Mouse (Mus musculus): ENCODE measurements around the gene Lyrm9. TPM values are rescaled to one million over a fixed set of nuclear protein-coding genes. Genes with fewer than 3 reads are reported as not detected.
"Not testable (repeated sequence)": the region's sequence is repeated elsewhere in the genome, so short reads cannot be mapped to it uniquely, and the experiment has no call there.

Gene Lyrm9
- polyA plus RNA-seq, 1 experiment from 2014 or later = 15.9 TPM

DNA sequence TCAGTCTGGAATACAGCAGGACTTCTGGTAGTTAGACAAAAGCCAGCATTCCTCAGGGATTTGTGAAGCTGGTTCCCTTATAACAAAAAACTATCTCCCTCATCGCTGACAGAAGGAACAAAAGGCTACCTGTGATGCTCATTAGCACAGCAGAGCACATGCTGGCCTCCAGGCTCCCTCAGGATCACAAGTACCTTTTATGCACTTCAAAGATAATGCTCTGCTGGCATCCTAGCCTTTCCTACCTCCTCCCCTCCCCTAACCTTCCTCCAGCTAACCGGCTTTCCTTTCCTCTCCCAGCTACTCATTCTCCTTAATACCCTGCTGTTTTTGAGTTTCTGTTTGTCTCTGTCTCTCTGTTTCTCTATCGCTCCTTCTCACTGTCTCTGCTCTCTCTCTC, 31.2 kb downstream of the Lyrm9 start:
- Histone ChIP-seq H3K27me3 (ENCODE audit: control insufficient read depth, insufficient read depth, low read length) (no peaks in the 10 kb centered on the region), H3K36me3 (ENCODE audit: control insufficient read depth, insufficient read depth, low read length) (no peaks in the 10 kb centered on the region), H3K9ac (ENCODE audit: low read length) (no peak overlapping the region; the same call in 1 of the 2 replicates), H3K4me1 (ENCODE audit: control insufficient read depth, insufficient read depth, low read length) (peaks cover 9% of the 10 kb centered on the region; the same call in 1 of the 2 replicates), H3K4me2 (no peak overlapping the region), H3K9me3 (ENCODE audit: control insufficient read depth, low read length) (no peaks in the 10 kb centered on the region), H3K27ac (ENCODE audit: low read depth, low read length) (no peak overlapping the region), H3K4me3 (ENCODE audit: low read depth, low read length) (no peak overlapping the region)
- 8% methylated on average over 3 of the region's 3 CpGs for WGBS
- ATAC-seq (ENCODE audit: low FRiP score) = no peak
- DNase-seq (ENCODE audit: low spot score, missing footprints) = peak; percentile 82

DNA sequence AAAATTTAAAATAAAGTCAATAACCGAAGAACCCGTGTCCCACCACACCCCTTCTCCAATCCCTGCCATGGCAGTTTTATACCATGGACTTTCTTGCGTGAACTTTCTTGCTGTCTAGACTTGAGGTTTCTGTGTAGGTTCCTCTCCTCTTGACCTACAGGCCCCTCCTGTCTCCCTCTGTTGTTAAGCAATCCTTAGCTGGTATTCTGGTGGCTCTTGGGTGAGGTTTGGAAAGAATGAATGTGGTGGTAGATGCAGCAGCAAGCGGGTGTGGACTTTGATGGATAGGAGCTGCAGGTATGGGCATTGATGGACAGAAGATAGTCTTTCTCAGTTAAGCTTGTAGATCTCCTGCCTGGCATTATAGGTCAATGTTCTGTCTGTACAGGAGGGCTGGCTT, 37.5 kb downstream of the Lyrm9 start:
- Histone ChIP-seq H3K4me3 (ENCODE audit: low read depth, low read length) (no peak overlapping the region), H3K4me1 (ENCODE audit: control insufficient read depth, insufficient read depth, low read length) (peaks cover 5% of the 10 kb centered on the region; the same call in 1 of the 2 replicates), H3K27me3 (ENCODE audit: control insufficient read depth, insufficient read depth, low read length) (no peaks in the 10 kb centered on the region), H3K9me3 (ENCODE audit: control insufficient read depth, low read length) (no peaks in the 10 kb centered on the region), H3K36me3 (ENCODE audit: control insufficient read depth, insufficient read depth, low read length) (no peaks in the 10 kb centered on the region), H3K9ac (ENCODE audit: low read length) (no peak overlapping the region), H3K27ac (ENCODE audit: low read depth, low read length) (no peak overlapping the region), H3K4me2 (no peak overlapping the region)
- WGBS = 97% methylated on average over 4 of the region's 4 CpGs
- ATAC-seq (ENCODE audit: low FRiP score) = no peak
- DNase-seq (ENCODE audit: low spot score, missing footprints) = no peak

DNA sequence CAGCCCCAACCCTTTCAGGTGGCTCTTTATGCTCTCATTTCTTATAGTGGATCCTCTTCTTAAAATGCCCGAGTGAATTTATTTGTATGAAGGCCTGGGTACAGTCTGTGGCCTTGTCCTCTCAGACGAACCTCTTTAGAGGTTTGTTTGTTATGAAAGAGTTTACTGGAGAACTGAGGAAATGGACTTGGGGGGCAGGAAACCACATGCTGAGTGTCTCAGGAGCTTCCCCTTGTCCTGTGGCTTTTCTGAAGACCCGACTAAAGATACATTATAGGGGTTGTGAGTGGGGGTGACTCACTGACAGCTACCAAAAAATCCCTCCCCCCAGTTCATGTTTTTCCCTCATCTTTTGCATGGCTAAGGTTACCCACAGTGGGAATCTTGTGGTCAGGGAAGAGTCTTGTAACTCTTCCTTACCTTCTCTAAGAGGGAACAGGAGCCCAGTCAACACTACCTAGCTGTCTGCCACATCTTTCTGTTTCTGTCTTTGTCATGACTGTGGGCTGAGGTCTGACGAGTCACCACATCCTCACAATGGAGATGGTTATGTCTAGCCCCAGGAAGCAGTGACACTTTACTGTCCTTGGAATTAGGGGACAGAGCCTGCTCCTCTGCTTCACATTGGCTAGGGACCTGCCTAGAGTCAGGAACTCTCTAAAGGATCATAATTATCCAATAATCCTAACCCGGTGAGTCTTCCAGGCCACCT, 38.3 kb downstream of the Lyrm9 start:
- 76% methylated on average over 5 of the region's 5 CpGs for WGBS

DNA sequence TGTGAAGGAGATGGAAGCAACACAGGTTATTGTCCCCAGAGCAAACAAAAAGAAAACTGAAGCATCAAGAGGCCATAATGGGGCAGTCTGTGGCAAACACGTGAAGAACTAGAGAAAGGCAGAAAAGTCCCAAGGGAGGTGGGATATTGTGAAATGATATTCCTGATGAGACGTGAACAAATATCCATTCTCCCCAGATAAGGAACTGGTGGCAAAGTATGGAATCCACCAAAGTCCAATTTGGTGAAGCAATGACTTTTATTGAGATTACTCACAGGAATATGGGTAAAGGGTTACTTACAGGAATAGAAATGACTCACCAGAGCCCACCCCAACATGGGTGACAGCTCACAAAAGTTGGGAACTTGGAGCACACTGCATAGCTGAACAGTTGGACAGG, 38.9 kb downstream of the Lyrm9 start:
- 0 out of 2 replicates have a peak, but pooled peaks cover 2% of the 10 kb centered on the region for H3K4me1 ChIP-seq (ENCODE audit: control insufficient read depth, insufficient read depth, low read length)
- no peak for ATAC-seq (ENCODE audit: low FRiP score)
- no peaks in the 10 kb centered on the region for H3K36me3 ChIP-seq (ENCODE audit: control insufficient read depth, insufficient read depth, low read length)
- no peak overlapping the region for H3K4me2 ChIP-seq
- H3K27me3 ChIP-seq (ENCODE audit: control insufficient read depth, insufficient read depth, low read length) = no peaks in the 10 kb centered on the region
- no peak for DNase-seq (ENCODE audit: low spot score, missing footprints)
- H3K9ac ChIP-seq (ENCODE audit: low read length) = no peak overlapping the region
- WGBS = 84% methylated on average over 2 of the region's 2 CpGs
- H3K4me3 ChIP-seq (ENCODE audit: low read depth, low read length) = no peak overlapping the region
- no peaks in the 10 kb centered on the region for H3K9me3 ChIP-seq (ENCODE audit: control insufficient read depth, low read length)
- H3K27ac ChIP-seq (ENCODE audit: low read depth, low read length) = no peak overlapping the region

More for the DNA sequence above, 38.3 kb downstream of the Lyrm9 start:
- H3K4me2 ChIP-seq = no peak overlapping the region
- no peak overlapping the region for H3K9ac ChIP-seq (ENCODE audit: low read length)
- no peaks in the 10 kb centered on the region for H3K27me3 ChIP-seq (ENCODE audit: control insufficient read depth, insufficient read depth, low read length)
- no peak overlapping the region for H3K4me3 ChIP-seq (ENCODE audit: low read depth, low read length)
- H3K9me3 ChIP-seq (ENCODE audit: control insufficient read depth, low read length) = no peaks in the 10 kb centered on the region
- peak; percentile 41 for DNase-seq (ENCODE audit: low spot score, missing footprints)
- no peak for ATAC-seq (ENCODE audit: low FRiP score)
- H3K27ac ChIP-seq (ENCODE audit: low read depth, low read length) = no peak overlapping the region
- H3K36me3 ChIP-seq (ENCODE audit: control insufficient read depth, insufficient read depth, low read length) = no peaks in the 10 kb centered on the region
- peaks cover 5% of the 10 kb centered on the region; the same call in 1 of the 2 replicates for H3K4me1 ChIP-seq (ENCODE audit: control insufficient read depth, insufficient read depth, low read length)

DNA sequence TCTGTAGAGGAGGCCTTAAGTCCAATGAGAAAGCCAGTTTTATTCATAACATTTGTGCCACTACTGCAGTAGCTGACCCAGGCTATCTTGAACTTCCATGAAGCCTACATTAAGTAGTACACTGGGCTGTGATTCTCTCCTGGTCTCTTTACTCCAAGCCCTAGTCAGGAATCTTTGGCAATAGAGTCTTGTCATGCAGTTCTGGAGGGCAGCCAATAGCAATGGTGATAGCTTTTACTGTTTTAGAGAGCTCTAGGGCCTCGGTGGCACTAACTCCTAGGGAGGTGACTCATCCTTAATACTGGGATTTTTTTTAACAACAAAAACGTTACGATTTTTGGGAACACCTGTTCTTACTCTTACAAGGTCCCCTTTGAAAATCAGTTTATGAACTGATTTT, 40.1 kb downstream of the Lyrm9 start:
- Histone ChIP-seq H3K27ac (ENCODE audit: low read depth, low read length) (no peak overlapping the region), H3K9ac (ENCODE audit: low read length) (no peak overlapping the region), H3K36me3 (ENCODE audit: control insufficient read depth, insufficient read depth, low read length) (no peaks in the 10 kb centered on the region), H3K27me3 (ENCODE audit: control insufficient read depth, insufficient read depth, low read length) (no peaks in the 10 kb centered on the region), H3K9me3 (ENCODE audit: control insufficient read depth, low read length) (no peaks in the 10 kb centered on the region), H3K4me1 (ENCODE audit: control insufficient read depth, insufficient read depth, low read length) (no peaks in the 10 kb centered on the region), H3K4me3 (ENCODE audit: low read depth, low read length) (no peak overlapping the region), H3K4me2 (no peak overlapping the region)
- DNase-seq (ENCODE audit: low spot score, missing footprints) = peak; percentile 77
- ATAC-seq (ENCODE audit: low FRiP score) = no peak
- 92% methylated on average over 3 of the region's 3 CpGs for WGBS

DNA sequence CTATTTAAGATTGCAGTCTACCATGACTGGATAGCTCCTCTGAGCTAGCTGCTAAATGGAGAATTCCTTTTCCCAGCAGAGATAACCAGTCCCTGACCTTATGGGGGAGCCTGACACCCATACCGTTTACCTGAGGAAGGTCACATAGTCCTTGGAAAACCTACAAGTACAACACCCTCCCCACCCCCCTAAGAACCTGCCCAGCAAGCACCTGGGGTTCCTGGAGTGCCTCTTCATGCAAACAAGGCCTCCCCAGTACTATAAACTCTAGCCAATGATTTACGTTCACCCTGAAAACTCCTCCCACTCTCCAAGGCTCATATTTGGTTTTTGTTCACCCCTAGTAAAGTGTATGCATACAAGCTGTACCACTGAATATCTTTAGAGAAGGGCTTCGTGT, 41.3 kb downstream of the Lyrm9 start:
- Histone ChIP-seq H3K27ac (ENCODE audit: low read depth, low read length) (no peak overlapping the region), H3K9ac (ENCODE audit: low read length) (no peak overlapping the region), H3K4me3 (ENCODE audit: low read depth, low read length) (no peak overlapping the region), H3K9me3 (ENCODE audit: control insufficient read depth, low read length) (no peaks in the 10 kb centered on the region), H3K4me1 (ENCODE audit: control insufficient read depth, insufficient read depth, low read length) (no peaks in the 10 kb centered on the region), H3K4me2 (no peak overlapping the region), H3K27me3 (ENCODE audit: control insufficient read depth, insufficient read depth, low read length) (no peaks in the 10 kb centered on the region), H3K36me3 (ENCODE audit: control insufficient read depth, insufficient read depth, low read length) (no peaks in the 10 kb centered on the region)
- ATAC-seq (ENCODE audit: low FRiP score) = no peak
- 82% methylated on average over 3 of the region's 3 CpGs for WGBS
- DNase-seq (ENCODE audit: low spot score, missing footprints) = peak; percentile 8

DNA sequence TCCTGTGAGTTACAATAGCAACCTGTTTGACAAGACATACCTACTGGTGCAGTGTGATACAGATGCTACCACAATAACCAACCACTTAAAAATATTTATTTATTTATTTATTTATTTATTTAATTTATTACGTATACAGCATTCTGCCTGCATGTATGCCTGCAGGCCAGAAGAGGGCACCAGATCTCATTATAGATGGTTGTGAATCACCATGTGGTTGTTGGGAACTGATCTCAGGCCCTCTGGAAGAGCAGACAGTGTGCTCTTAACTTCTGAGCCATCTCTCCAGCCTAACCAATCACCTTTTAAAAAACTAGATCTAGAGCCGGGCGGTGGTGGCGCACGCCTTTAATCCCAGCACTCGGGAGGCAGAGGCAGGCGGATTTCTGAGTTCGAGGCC, 42.8 kb downstream of the Lyrm9 start:
- not testable (repeated sequence) for H3K9ac ChIP-seq (ENCODE audit: low read length); ATAC-seq (ENCODE audit: low FRiP score); H3K4me2 ChIP-seq; H3K9me3 ChIP-seq (ENCODE audit: control insufficient read depth, low read length); H3K36me3 ChIP-seq (ENCODE audit: control insufficient read depth, insufficient read depth, low read length); H3K27me3 ChIP-seq (ENCODE audit: control insufficient read depth, insufficient read depth, low read length); H3K27ac ChIP-seq (ENCODE audit: low read depth, low read length); H3K4me3 ChIP-seq (ENCODE audit: low read depth, low read length); H3K4me1 ChIP-seq (ENCODE audit: control insufficient read depth, insufficient read depth, low read length)
- 94% methylated on average over 8 of the region's 8 CpGs for WGBS
- DNase-seq (ENCODE audit: low spot score, missing footprints) = peak; percentile 4

DNA sequence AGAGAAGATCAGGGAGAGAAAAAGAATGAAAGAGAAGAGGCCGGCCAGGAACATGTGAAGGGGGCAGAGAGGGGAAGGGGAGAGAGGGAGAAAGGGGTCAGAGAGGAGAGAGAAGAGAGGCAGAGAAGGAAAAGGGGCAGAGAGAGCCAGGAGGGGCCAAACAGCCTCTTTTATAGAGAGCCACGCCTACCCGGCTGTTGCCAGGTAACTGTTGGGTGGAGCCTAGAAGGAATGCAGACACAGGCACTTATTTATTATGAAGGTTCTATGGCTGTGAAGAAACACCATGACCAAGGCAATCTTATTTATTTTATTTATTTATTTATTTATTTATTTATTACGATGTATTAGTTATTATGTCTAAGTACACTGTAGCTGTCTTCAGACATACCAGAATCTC, 44.5 kb downstream of the Lyrm9 start:
- no peaks in the 10 kb centered on the region for H3K36me3 ChIP-seq (ENCODE audit: control insufficient read depth, insufficient read depth, low read length)
- H3K4me1 ChIP-seq (ENCODE audit: control insufficient read depth, insufficient read depth, low read length) = no peaks in the 10 kb centered on the region
- WGBS = 84% methylated on average over 4 of the region's 4 CpGs
- ATAC-seq (ENCODE audit: low FRiP score) (no peak), DNase-seq (ENCODE audit: low spot score, missing footprints) (peak; percentile 45)
- H3K4me2 ChIP-seq = no peak overlapping the region
- H3K27me3 ChIP-seq (ENCODE audit: control insufficient read depth, insufficient read depth, low read length) = no peaks in the 10 kb centered on the region
- H3K9ac ChIP-seq (ENCODE audit: low read length) = no peak overlapping the region
- no peak overlapping the region for H3K4me3 ChIP-seq (ENCODE audit: low read depth, low read length)
- no peaks in the 10 kb centered on the region for H3K9me3 ChIP-seq (ENCODE audit: control insufficient read depth, low read length)
- no peak overlapping the region for H3K27ac ChIP-seq (ENCODE audit: low read depth, low read length)

DNA sequence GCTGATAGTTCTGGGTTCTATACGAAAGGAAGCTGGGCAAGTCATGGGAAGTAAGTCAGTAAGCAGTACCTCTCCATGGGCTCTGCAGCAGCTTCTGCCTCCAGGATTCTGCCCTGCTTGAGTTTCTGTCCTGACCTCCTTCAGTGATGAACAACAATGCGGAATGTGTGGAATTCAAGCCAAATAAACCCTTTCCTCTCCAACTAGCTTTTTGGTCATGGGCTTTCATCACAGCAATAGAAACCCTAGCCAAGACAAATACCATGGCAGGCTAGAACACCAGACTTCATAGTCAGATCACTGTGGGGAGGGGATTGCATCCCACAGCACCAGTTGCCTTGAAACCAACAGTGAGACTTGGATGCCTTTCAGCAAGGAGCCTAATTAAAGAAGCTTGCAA, 46.4 kb downstream of the Lyrm9 start:
- DNase-seq (ENCODE audit: low spot score, missing footprints) = no peak
- H3K27me3 ChIP-seq (ENCODE audit: control insufficient read depth, insufficient read depth, low read length) = no peaks in the 10 kb centered on the region
- H3K4me3 ChIP-seq (ENCODE audit: low read depth, low read length) = no peak overlapping the region
- no peak overlapping the region for H3K4me2 ChIP-seq
- WGBS = 71% methylated on average over 2 of the region's 2 CpGs
- no peaks in the 10 kb centered on the region for H3K9me3 ChIP-seq (ENCODE audit: control insufficient read depth, low read length)
- H3K27ac ChIP-seq (ENCODE audit: low read depth, low read length) = no peak overlapping the region
- no peaks in the 10 kb centered on the region for H3K4me1 ChIP-seq (ENCODE audit: control insufficient read depth, insufficient read depth, low read length)
- no peak overlapping the region for H3K9ac ChIP-seq (ENCODE audit: low read length)
- H3K36me3 ChIP-seq (ENCODE audit: control insufficient read depth, insufficient read depth, low read length) = no peaks in the 10 kb centered on the region
- ATAC-seq (ENCODE audit: low FRiP score) = no peak
